Mouse (Mus musculus) kidney, adult 2 months (tissue): Measurements from ENCODE around the gene Olfml1. TPM values are rescaled to one million over a fixed set of nuclear protein-coding genes. Genes with fewer than 3 reads are reported as not detected.

Source experiments
- DNase-seq: peaks from one replicate; pipeline ENCODE4 v3.0.0; 2021
- H3K27ac ChIP-seq: fragments of 200-500 bp; 2 replicates; pipeline ENCODE4 v1.5.1; 2012; ENCODE audit warnings: low read depth, low read length, control low read depth, inconsistent platforms; ENCODE audit not compliant: insufficient read depth
- H3K27me3 ChIP-seq: fragments of 200-500 bp; replicated peaks from 2 replicates; pipeline ENCODE4 v1.6.1; 2012; ENCODE audit warnings: mild to moderate bottlenecking, moderate library complexity, low read length, inconsistent platforms; ENCODE audit not compliant: control insufficient read depth, insufficient read depth
- H3K36me3 ChIP-seq: fragments of 200-500 bp; 2 replicates; pipeline ENCODE4 v1.6.1; 2012; ENCODE audit warnings: mild to moderate bottlenecking, moderate library complexity, low read length, inconsistent platforms; ENCODE audit not compliant: control insufficient read depth, insufficient read depth
- H3K4me1 ChIP-seq: fragments of 200-500 bp; 2 replicates; pipeline ENCODE4 v1.6.1; 2011; ENCODE audit warnings: low read length; ENCODE audit not compliant: control insufficient read depth, insufficient read depth
- H3K4me3 ChIP-seq: fragments of 200-500 bp; 2 replicates; pipeline ENCODE4 v1.5.1; 2011; ENCODE audit warnings: mild to moderate bottlenecking, low read depth, low read length, control low read depth; ENCODE audit not compliant: insufficient read depth
- CTCF ChIP-seq: fragments of 200-500 bp; conservative IDR thresholded peaks from 2 replicates; pipeline ENCODE4 v1.5.1; 2011; ENCODE audit warnings: low read depth, mild to moderate bottlenecking, control low read depth, low read length, moderate library complexity, mixed read lengths; ENCODE audit not compliant: insufficient read depth, insufficient read length
- POLR2A ChIP-seq: fragments of 200-500 bp; IDR thresholded peaks from one replicate; pipeline ENCODE4 v1.6.1; 2011; ENCODE audit warnings: low read depth, low read length, control low read depth
- WGBS: fragments of 180-500 bp; shearing (Covaris S2); methylation state at CpG from one replicate; pipeline ENCODE4 v1.1.7; 2018; 5-methylcytosine and 5-hydroxymethylcytosine counted together
- polyA plus RNA-seq: library from polyadenylated mRNA; depleted of rRNA; stranded (reverse); fragments of >200 nt; gene quantifications from 2 replicates; pipeline ENCODE4 v1.2.3, GENCODE M21; 2012; rRNA removed

The Olfml1 gene
- polyA plus RNA-seq, 1 experiment, result 13.2 TPM

- H3K27ac ChIP-seq, result no peak within 1 kb of the TSS
- DNase-seq, result no peak
- no peaks in the 10 kb centered on the region for H3K27me3 ChIP-seq
- H3K4me1 ChIP-seq, result no peaks in the 10 kb centered on the region
- H3K36me3 ChIP-seq, result no peaks in the 10 kb centered on the region
- no peak for TF ChIP-seq POLR2A
- no peak for TF ChIP-seq CTCF
- no peak within 1 kb of the TSS for H3K4me3 ChIP-seq
- 85% methylated on average over 2 of the region's 2 CpGs for WGBS
Observed at GRCm38 (mm10) chr7:107625061-107625460, 57.8 kb downstream of the Olfml1 start, which contains the start of gene 5330417H12Rik. 5330417H12Rik (minus strand) TSS chr7:107625161.

- Histone ChIP-seq H3K36me3 (no peaks in the 10 kb centered on the region), H3K27me3 (no peaks in the 10 kb centered on the region), H3K4me1 (no peaks in the 10 kb centered on the region), H3K4me3 (no peak overlapping the region), H3K27ac (no peak overlapping the region)
- TF ChIP-seq CTCF, result no peak
- no peak for TF ChIP-seq POLR2A
- 80% methylated on average over 6 of the region's 6 CpGs for WGBS
- no peak for DNase-seq
Observed at GRCm38 (mm10) chr7:107625781-107626180, 58.5 kb downstream of the Olfml1 start.

GRCm38 (mm10) chr7:107628383-107628782 lies 61.1 kb downstream of the Olfml1 start:
- H3K36me3 ChIP-seq, result no peaks in the 10 kb centered on the region
- H3K27me3 ChIP-seq, result no peaks in the 10 kb centered on the region
- TF ChIP-seq CTCF (no peak), POLR2A (no peak)

GRCm38 (mm10) chr7:107633201-107633600 lies 66.0 kb downstream of the Olfml1 start:
- DNase-seq, result no peak
- Histone ChIP-seq H3K36me3 (no peaks in the 10 kb centered on the region), H3K27ac (no peak overlapping the region), H3K4me3 (no peak overlapping the region), H3K4me1 (no peaks in the 10 kb centered on the region), H3K27me3 (no peaks in the 10 kb centered on the region)
- TF ChIP-seq POLR2A, result no peak
- TF ChIP-seq CTCF, result no peak
- 81% methylated on average over 4 of the region's 4 CpGs for WGBS

More at GRCm38 (mm10) chr7:107628383-107628782, 61.1 kb downstream of the Olfml1 start:
- H3K4me3 ChIP-seq, result no peak overlapping the region
- H3K4me1 ChIP-seq, result no peaks in the 10 kb centered on the region
- no peak for DNase-seq
- H3K27ac ChIP-seq, result no peak overlapping the region

GRCm38 (mm10) chr7:107637398-107637797 lies 70.2 kb downstream of the Olfml1 start:
- Histone ChIP-seq H3K4me1 (no peaks in the 10 kb centered on the region), H3K36me3 (no peaks in the 10 kb centered on the region), H3K4me3 (no peak overlapping the region), H3K27ac (no peak overlapping the region), H3K27me3 (no peaks in the 10 kb centered on the region)
- no peak for TF ChIP-seq POLR2A
- no peak for TF ChIP-seq CTCF
- no peak for DNase-seq
- 65% methylated on average over 7 of the region's 7 CpGs for WGBS

- no peak overlapping the region for H3K4me3 ChIP-seq
- no peak for DNase-seq
- TF ChIP-seq CTCF, result no peak
- no peak for TF ChIP-seq POLR2A
- no peak overlapping the region for H3K27ac ChIP-seq
- H3K36me3 ChIP-seq, result no peaks in the 10 kb centered on the region
- WGBS, result 71% methylated on average over 5 of the region's 5 CpGs
- H3K4me1 ChIP-seq, result no peaks in the 10 kb centered on the region
- no peaks in the 10 kb centered on the region for H3K27me3 ChIP-seq
Observed at GRCm38 (mm10) chr7:107638026-107638425, 70.8 kb downstream of the Olfml1 start.

Other genes with a start within 250 kb of the Olfml1 start
- 1.1 TPM in 2 replicates for gene Syt9, start 196.7 kb upstream of the Olfml1 start, polyA plus RNA-seq
- gene Ppfibp2, start 27.8 kb downstream of the Olfml1 start, polyA plus RNA-seq, result 12.1 and 12.8 TPM in 2 replicates
- gene 5330417H12Rik, start 57.7 kb downstream of the Olfml1 start, polyA plus RNA-seq, result not detected in 2 replicates
- not detected in 2 replicates for gene Cyb5r2, start 190.6 kb downstream of the Olfml1 start, polyA plus RNA-seq
- gene Ovch2, start 233.8 kb downstream of the Olfml1 start, polyA plus RNA-seq, result not detected in 2 replicates
- gene Olfr467, start 244.8 kb downstream of the Olfml1 start, polyA plus RNA-seq, result not detected in 2 replicates